ENCODE assay signal across 28 mouse cellular contexts in genomic region chr6:8427692-8428091, GRCm38 (mm10).
DNase-seq lines count a peak whose midpoint lies in the region; ATAC-seq and TF ChIP-seq lines count a peak whose summit lies in the region.
"Had no signal": no experiment of that assay in that cellular context is flagged by ENCODE, and none has a peak within 500 bp of the region (broad histone marks: within the 10 kb centered on the region; RNA-seq: fewer than 3 reads in every experiment).

No protein-coding gene starts in this region.

- no peak for TF ChIP-seq CTCF in CH12.LX (conservative IDR thresholded peaks at IDR 0.05 in 1 of 2, IDR thresholded peaks at IDR 0.05 in 1 of 2; ENCODE audit: low read depth in 2 of 2, low read length in 2 of 2)

- H3K27ac ChIP-seq in CH12.LX (ENCODE audit: insufficient read depth, low read depth): 0 out of 2 replicates have a peak overlapping the region, but pooled peaks have one; percentile 9
- H3K27ac ChIP-seq: embryonic facial prominence, embryonic 10.5 days; embryonic facial prominence, embryonic 13.5 days; forebrain, embryonic 12.5 days; heart, adult 2 months; heart, embryonic 10.5 days; heart, embryonic 13.5 days; hindbrain, embryonic 14.5 days; hindbrain, postnatal 0 days had no signal

- no peaks in the 10 kb centered on the region for H3K79me2 ChIP-seq in CH12.LX (replicated peaks; ENCODE audit: control insufficient read depth, extremely low read depth, insufficient read depth, poor library complexity, severe bottlenecking)

- H3K4me2 ChIP-seq in CH12.LX (ENCODE audit: insufficient read depth, low read depth, poor library complexity, severe bottlenecking): peak overlapping the region; percentile 76
- H3K4me2 ChIP-seq: embryonic facial prominence, embryonic 13.5 days; forebrain, embryonic 12.5 days; heart, embryonic 13.5 days; hindbrain, embryonic 14.5 days had no signal

- in situ Hi-C loops in CH12.LX (cut with MboI; ENCODE audit: low pct_ligation_motif_present, low pct_unique_long_range_greater_than_20kb, low sequenced_read_pairs): no loop called here

- no peaks in the 10 kb centered on the region for H3K9me3 ChIP-seq in CH12.LX (replicated peaks; ENCODE audit: low read length)
- H3K9me3 ChIP-seq: embryonic facial prominence, embryonic 10.5 days; embryonic facial prominence, embryonic 13.5 days; forebrain, embryonic 12.5 days; heart, embryonic 10.5 days; heart, embryonic 13.5 days had no signal

- H3K4me3 ChIP-seq in CH12.LX (replicated peaks in 1 of 3; ENCODE audit: low read depth in 2 of 3, low read length in 2 of 3, poor library complexity in 1 of 3): no peak overlapping the region
- H3K4me3 ChIP-seq: embryonic facial prominence, embryonic 10.5 days; embryonic facial prominence, embryonic 13.5 days; erythroblast, embryonic 14.5 days; forebrain, embryonic 12.5 days; heart, adult 2 months; heart, embryonic 10.5 days; heart, embryonic 13.5 days had no signal

- TF ChIP-seq RAD21 in CH12.LX (IDR thresholded peaks at IDR 0.05; ENCODE audit: low read depth, low read length): no peak

- H3K27me3 ChIP-seq in CH12.LX (replicated peaks): no peaks in the 10 kb centered on the region
- H3K27me3 ChIP-seq: embryonic facial prominence, embryonic 13.5 days; forebrain, embryonic 12.5 days; heart, embryonic 13.5 days had no signal

- peak; percentile 60 for ATAC-seq in common myeloid progenitor, adult 5-6 weeks (replicated peaks; ENCODE audit: low read depth, poor library complexity, severe bottlenecking)
- ATAC-seq in megakaryocyte, adult 5-6 weeks (ENCODE audit: poor library complexity, severe bottlenecking): peak; percentile 60
- no peak for ATAC-seq in megakaryocyte-erythroid progenitor cell, adult 5-6 weeks (replicated peaks; ENCODE audit: low FRiP score, low TSS enrichment, poor library complexity, severe bottlenecking)
- ATAC-seq: activated CD4-positive, CD25-positive, alpha-beta regulatory T cell, adult 4 months; CD4-positive, CD25-positive, alpha-beta regulatory T cell, adult 4 months; forebrain, embryonic 16.5 days; hindbrain, postnatal 0 days; inflammation-experienced regulatory T-cells, adult 6 months had no signal

- no peak for DNase-seq in CH12.LX (ENCODE audit: extremely low read depth)
- no peak for DNase-seq in cerebellum, adult 8-10 months
- no peak for DNase-seq in neural tube, embryonic 10.5 days (ENCODE audit: extremely low spot score, low spot score)
- DNase-seq: adrenal gland, adult 8-10 months; adrenal gland, postnatal 25 days; cerebellum, adult 18-20 months; cerebellum, adult 9-11 months; cerebellum, postnatal 25 days; embryo, embryonic 11 days; gastrocnemius, postnatal 14 days; heart, adult 2 months; heart, postnatal 14 days; heart, postnatal 4 days had no signal

- no peak for TF ChIP-seq POLR2A in CH12.LX (IDR thresholded peaks at IDR 0.05; ENCODE audit: low read depth, low read length)

- H3K36me3 ChIP-seq in CH12.LX (replicated peaks in 1 of 2; ENCODE audit: control insufficient read depth in 1 of 2, insufficient read depth in 1 of 2, low read length in 1 of 2): peaks cover 0 to 5% of the 10 kb centered on the region in 2 experiments
- H3K36me3 ChIP-seq: embryonic facial prominence, embryonic 10.5 days; embryonic facial prominence, embryonic 13.5 days; forebrain, embryonic 12.5 days; heart, embryonic 10.5 days; heart, embryonic 13.5 days had no signal

- dilution Hi-C loops in CH12.LX (cut with MboI; ENCODE audit: extremely low pct_ligation_motif_present, extremely low pct_unique_long_range_greater_than_20kb, low sequenced_read_pairs): no loop called here

- peaks cover 9% of the 10 kb centered on the region in 2 experiments; a peak in 3 of 4 replicates for H3K4me1 ChIP-seq in CH12.LX (ENCODE audit: control insufficient read depth in 1 of 2, insufficient read depth in 2 of 2)
- H3K4me1 ChIP-seq: embryonic facial prominence, embryonic 10.5 days; embryonic facial prominence, embryonic 13.5 days; forebrain, embryonic 12.5 days had no signal

- H3K9ac ChIP-seq in CH12.LX (ENCODE audit: insufficient read depth, low read depth): peak overlapping the region; percentile 33; the same call in 1 of the 2 replicates
- H3K9ac ChIP-seq: embryonic facial prominence, embryonic 13.5 days; forebrain, embryonic 12.5 days; heart, embryonic 13.5 days; hindbrain, embryonic 14.5 days had no signal

- no peak for TF ChIP-seq EP300 in CH12.LX (IDR thresholded peaks at IDR 0.05; ENCODE audit: low read length)

TF ChIP-seq in CH12.LX, 34 proteins besides CTCF, POLR2A, EP300 and RAD21:
- TF ChIP-seq NELFE (IDR thresholded peaks at IDR 0.05; ENCODE audit: low read depth, low read length) (no peak), ZKSCAN1 (IDR thresholded peaks at IDR 0.05; ENCODE audit: borderline replicate concordance, low read depth, low read length) (no peak), CHD1 (IDR thresholded peaks at IDR 0.05; ENCODE audit: low read depth, low read length) (no peak), KAT2A (IDR thresholded peaks at IDR 0.05; ENCODE audit: insufficient replicate concordance, low read length) (no peak), ZC3H11A (IDR thresholded peaks at IDR 0.05; ENCODE audit: low read depth, low read length) (no peak), JUN (IDR thresholded peaks at IDR 0.05; ENCODE audit: insufficient read depth, low read depth, low read length) (no peak), CHD2 (IDR thresholded peaks at IDR 0.05; ENCODE audit: low read length) (no peak), BHLHE40 (IDR thresholded peaks at IDR 0.05; ENCODE audit: low read depth, low read length) (0 out of 2 replicates have a peak, but pooled peaks have one; percentile 6), MAZ (IDR thresholded peaks at IDR 0.05; ENCODE audit: low read depth, low read length) (no peak), USF1 (IDR thresholded peaks at IDR 0.05; ENCODE audit: low read depth, low read length) (no peak), RCOR1 (conservative IDR thresholded peaks at IDR 0.05; ENCODE audit: low read depth, low read length) (no peak), JUND (conservative IDR thresholded peaks at IDR 0.05; ENCODE audit: low read depth, low read length) (no peak), MYC (IDR thresholded peaks at IDR 0.05; ENCODE audit: low read depth, low read length) (0 out of 2 replicates have a peak, but pooled peaks have one; percentile 55), MXI1 (IDR thresholded peaks at IDR 0.05; ENCODE audit: low read depth, low read length) (no peak), HCFC1 (IDR thresholded peaks at IDR 0.05; ENCODE audit: low read depth, low read length) (no peak), TCF12 (IDR thresholded peaks at IDR 0.05; ENCODE audit: low read depth, low read length) (no peak), MAX (IDR thresholded peaks at IDR 0.05; ENCODE audit: low read length) (peak; percentile 49; the same call in 1 of the 2 replicates), IRF4 (IDR thresholded peaks at IDR 0.05; ENCODE audit: low read depth, low read length) (no peak), SIN3A (IDR thresholded peaks at IDR 0.05; ENCODE audit: low read length) (no peak)
